Mouse (Mus musculus): ENCODE data around the gene Maml2. TPM values are rescaled to one million over a fixed set of nuclear protein-coding genes. Genes with fewer than 3 reads are reported as not detected.

The Maml2 gene
- polyA plus RNA-seq, 1 experiment from 2014 or later: 3.1 TPM

GRCm38 (mm10) chr9:13581184-13581583, 283.4 kb downstream of the Maml2 start:
- no peak for ATAC-seq
- Histone ChIP-seq H3K27me3 (replicated peaks; ENCODE audit: control insufficient read depth, insufficient read depth, low read length) (no peaks in the 10 kb centered on the region), H3K27ac (ENCODE audit: low read depth, low read length) (no peak overlapping the region), H3K4me2 (replicated peaks; ENCODE audit: low read depth) (no peak overlapping the region), H3K4me1 (replicated peaks; ENCODE audit: control insufficient read depth, insufficient read depth, low read length) (no peaks in the 10 kb centered on the region), H3K9ac (ENCODE audit: low read depth, low read length) (no peak overlapping the region), H3K36me3 (ENCODE audit: control insufficient read depth, insufficient read depth) (no peaks in the 10 kb centered on the region), H3K4me3 (ENCODE audit: low read depth, low read length) (no peak overlapping the region), H3K9me3 (ENCODE audit: control insufficient read depth) (no peaks in the 10 kb centered on the region)
- no peak for TF ChIP-seq CTCF (IDR thresholded peaks at IDR 0.05; ENCODE audit: low read depth)
- WGBS: 69% methylated on average over 5 of the region's 5 CpGs

DNA sequence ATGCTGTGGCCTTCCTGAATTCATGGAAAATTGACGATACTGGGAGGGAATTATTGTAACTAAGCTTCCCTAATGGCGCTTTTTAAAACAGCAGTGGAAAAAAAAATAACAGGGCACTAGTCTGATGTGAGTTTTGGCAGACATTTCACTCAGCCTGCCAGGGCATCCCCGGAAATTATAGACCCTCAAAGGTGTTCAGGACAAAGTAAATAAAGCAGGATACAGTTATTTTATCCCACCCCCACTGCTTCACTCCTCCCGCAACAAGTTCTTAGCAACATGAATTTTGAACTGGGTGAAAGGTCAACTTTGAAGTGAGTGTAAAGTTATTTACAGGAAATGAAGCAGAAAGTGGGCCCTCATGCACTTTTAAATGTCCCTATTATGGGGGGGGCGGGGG, 286.2 kb downstream of the Maml2 start:
- H3K4me3 ChIP-seq (ENCODE audit: low read depth, low read length): no peak overlapping the region
- no peak overlapping the region for H3K27ac ChIP-seq (ENCODE audit: low read depth, low read length)
- H3K9ac ChIP-seq (ENCODE audit: low read depth, low read length): no peak overlapping the region
- 50% methylated on average over 5 of the region's 5 CpGs for WGBS
- H3K4me1 ChIP-seq (replicated peaks; ENCODE audit: control insufficient read depth, insufficient read depth, low read length): no peaks in the 10 kb centered on the region
- no peaks in the 10 kb centered on the region for H3K27me3 ChIP-seq (replicated peaks; ENCODE audit: control insufficient read depth, insufficient read depth, low read length)
- H3K9me3 ChIP-seq (ENCODE audit: control insufficient read depth): no peaks in the 10 kb centered on the region
- H3K4me2 ChIP-seq (replicated peaks; ENCODE audit: low read depth): no peak overlapping the region
- H3K36me3 ChIP-seq (ENCODE audit: control insufficient read depth, insufficient read depth): no peaks in the 10 kb centered on the region
- no peak for ATAC-seq
- no peak for TF ChIP-seq CTCF (IDR thresholded peaks at IDR 0.05; ENCODE audit: low read depth)

DNA sequence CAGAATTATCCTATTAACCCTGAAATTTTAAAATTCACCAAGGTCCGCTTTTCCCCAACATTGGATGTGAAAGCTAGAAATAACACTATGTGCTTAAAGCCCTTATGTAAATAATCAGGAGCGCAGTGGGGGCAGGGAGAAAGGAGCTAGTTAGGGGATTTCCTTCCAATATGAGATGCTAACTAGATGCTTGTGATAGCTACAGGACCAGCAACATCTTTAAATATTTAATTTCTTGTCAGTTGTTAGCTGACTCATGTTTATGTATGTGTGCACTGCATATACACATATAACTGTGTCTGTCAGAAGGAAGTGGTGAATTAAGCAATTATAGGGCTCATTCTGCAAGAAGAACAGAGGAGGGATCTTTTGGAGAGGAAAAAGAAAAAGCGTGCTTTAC, 286.7 kb downstream of the Maml2 start:
- Histone ChIP-seq H3K4me2 (replicated peaks; ENCODE audit: low read depth) (no peak overlapping the region), H3K36me3 (ENCODE audit: control insufficient read depth, insufficient read depth) (no peaks in the 10 kb centered on the region), H3K4me3 (ENCODE audit: low read depth, low read length) (no peak overlapping the region), H3K9ac (ENCODE audit: low read depth, low read length) (no peak overlapping the region), H3K27me3 (replicated peaks; ENCODE audit: control insufficient read depth, insufficient read depth, low read length) (no peaks in the 10 kb centered on the region), H3K4me1 (replicated peaks; ENCODE audit: control insufficient read depth, insufficient read depth, low read length) (no peaks in the 10 kb centered on the region), H3K9me3 (ENCODE audit: control insufficient read depth) (no peaks in the 10 kb centered on the region), H3K27ac (ENCODE audit: low read depth, low read length) (no peak overlapping the region)
- 76% methylated on average over 3 of the region's 3 CpGs for WGBS
- TF ChIP-seq CTCF (IDR thresholded peaks at IDR 0.05; ENCODE audit: low read depth): no peak
- no peak for ATAC-seq

DNA sequence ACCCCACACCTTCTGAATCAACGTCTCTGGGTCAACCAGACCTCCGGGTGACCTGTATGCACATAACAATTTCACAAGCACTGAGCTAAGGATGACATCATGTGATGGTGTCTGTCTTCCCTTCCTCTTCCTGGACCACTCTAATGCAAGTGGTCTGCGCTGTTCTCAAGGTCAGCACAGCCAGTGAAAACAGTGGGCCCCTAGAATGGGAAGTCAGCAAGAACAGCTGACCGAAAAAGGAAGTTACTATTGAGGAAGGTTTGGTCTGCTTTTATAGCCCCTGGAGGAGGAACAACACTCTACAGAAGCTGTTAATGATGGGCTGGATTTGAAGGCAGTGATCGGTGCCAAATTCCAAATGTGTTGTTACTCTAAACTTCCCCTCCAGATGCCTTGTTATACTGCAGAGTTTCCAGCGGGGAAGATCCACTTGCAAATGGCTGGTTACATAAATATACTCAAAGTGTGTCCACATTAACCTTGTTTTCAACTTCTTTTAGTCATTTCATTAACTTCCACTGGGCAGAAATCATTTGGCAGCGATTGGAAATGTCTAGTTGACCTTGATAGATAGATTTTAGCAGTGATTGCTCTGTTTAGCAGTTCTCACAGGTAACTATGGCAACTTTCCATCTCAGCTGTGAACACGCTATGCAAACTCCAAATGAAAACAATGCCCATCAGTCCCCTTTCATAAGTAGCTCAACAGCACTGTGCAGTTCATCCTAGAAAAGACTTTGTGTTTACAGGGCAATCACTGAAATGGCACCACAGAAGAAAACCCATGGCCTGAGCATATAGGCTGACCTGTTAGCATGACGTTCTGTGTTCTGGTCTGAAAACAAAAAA, 289.6 kb downstream of the Maml2 start:
- WGBS: 41% methylated on average over 9 of the region's 9 CpGs
- Histone ChIP-seq H3K9me3 (ENCODE audit: control insufficient read depth) (no peaks in the 10 kb centered on the region), H3K27ac (ENCODE audit: low read depth, low read length) (no peak overlapping the region), H3K27me3 (replicated peaks; ENCODE audit: control insufficient read depth, insufficient read depth, low read length) (no peaks in the 10 kb centered on the region), H3K9ac (ENCODE audit: low read depth, low read length) (no peak overlapping the region), H3K4me3 (ENCODE audit: low read depth, low read length) (no peak overlapping the region), H3K4me1 (replicated peaks; ENCODE audit: control insufficient read depth, insufficient read depth, low read length) (no peaks in the 10 kb centered on the region), H3K36me3 (ENCODE audit: control insufficient read depth, insufficient read depth) (no peaks in the 10 kb centered on the region), H3K4me2 (replicated peaks; ENCODE audit: low read depth) (0 out of 2 replicates have a peak overlapping the region, but pooled peaks have one; percentile 10)
- peak; percentile 47; the same call in 1 of the 2 replicates for ATAC-seq
- TF ChIP-seq CTCF (IDR thresholded peaks at IDR 0.05; ENCODE audit: low read depth): peak; percentile 29; the same call in 1 of the 2 replicates

DNA sequence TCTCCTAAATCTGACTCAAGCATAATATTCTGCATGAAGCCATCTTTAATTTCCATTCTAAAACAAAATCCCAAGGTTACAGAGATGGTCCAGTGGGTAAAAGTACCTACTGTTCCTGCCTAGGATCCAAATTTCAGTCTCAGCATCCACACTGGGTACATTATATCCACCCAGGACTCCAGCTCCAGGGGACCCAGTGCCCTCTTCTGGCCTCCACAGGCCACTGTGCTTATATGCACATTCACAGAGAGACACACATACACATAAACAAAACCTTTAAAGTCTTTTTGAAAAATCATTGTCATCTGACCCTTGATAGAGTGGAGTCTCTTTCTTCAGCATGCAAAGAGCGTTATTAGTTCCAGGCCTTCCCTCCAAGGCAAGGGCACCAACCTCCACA, 291.0 kb downstream of the Maml2 start:
- no peak for ATAC-seq
- H3K4me3 ChIP-seq (ENCODE audit: low read depth, low read length): no peak overlapping the region
- TF ChIP-seq CTCF (IDR thresholded peaks at IDR 0.05; ENCODE audit: low read depth): peak; percentile 25; the same call in 1 of the 2 replicates
- no peaks in the 10 kb centered on the region for H3K4me1 ChIP-seq (replicated peaks; ENCODE audit: control insufficient read depth, insufficient read depth, low read length)
- H3K9ac ChIP-seq (ENCODE audit: low read depth, low read length): no peak overlapping the region
- H3K4me2 ChIP-seq (replicated peaks; ENCODE audit: low read depth): no peak overlapping the region
- H3K27ac ChIP-seq (ENCODE audit: low read depth, low read length): no peak overlapping the region
- no peaks in the 10 kb centered on the region for H3K9me3 ChIP-seq (ENCODE audit: control insufficient read depth)
- H3K36me3 ChIP-seq (ENCODE audit: control insufficient read depth, insufficient read depth): no peaks in the 10 kb centered on the region
- WGBS: 98% methylated on average over 1 of the region's 1 CpGs
- no peaks in the 10 kb centered on the region for H3K27me3 ChIP-seq (replicated peaks; ENCODE audit: control insufficient read depth, insufficient read depth, low read length)

DNA sequence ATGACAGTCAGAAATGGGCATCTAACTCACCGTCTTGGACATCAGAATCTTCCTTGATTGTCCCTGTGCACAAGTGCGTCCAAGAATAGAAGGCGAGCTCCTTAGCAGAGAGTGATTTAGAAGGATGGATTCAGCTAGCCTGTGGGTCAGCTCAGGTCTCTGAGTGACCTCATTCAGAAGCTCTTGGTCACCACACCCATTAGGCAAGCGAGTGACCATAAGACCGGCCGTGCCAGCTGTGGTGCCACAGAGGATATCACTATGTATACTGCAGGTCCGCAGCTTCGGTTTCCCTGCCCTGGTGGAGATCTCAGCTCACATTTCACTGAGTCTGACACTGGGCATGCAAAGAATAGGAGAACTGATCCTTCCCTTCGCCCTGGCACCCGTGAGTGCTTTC, 294.9 kb downstream of the Maml2 start:
- Histone ChIP-seq H3K9ac (ENCODE audit: low read depth, low read length) (no peak overlapping the region), H3K4me3 (ENCODE audit: low read depth, low read length) (no peak overlapping the region), H3K36me3 (ENCODE audit: control insufficient read depth, insufficient read depth) (no peaks in the 10 kb centered on the region), H3K27me3 (replicated peaks; ENCODE audit: control insufficient read depth, insufficient read depth, low read length) (no peaks in the 10 kb centered on the region), H3K4me2 (replicated peaks; ENCODE audit: low read depth) (no peak overlapping the region), H3K9me3 (ENCODE audit: control insufficient read depth) (no peaks in the 10 kb centered on the region), H3K4me1 (replicated peaks; ENCODE audit: control insufficient read depth, insufficient read depth, low read length) (no peaks in the 10 kb centered on the region), H3K27ac (ENCODE audit: low read depth, low read length) (no peak overlapping the region)
- no peak for ATAC-seq
- no peak for TF ChIP-seq CTCF (IDR thresholded peaks at IDR 0.05; ENCODE audit: low read depth)
- 92% methylated on average over 10 of the region's 10 CpGs for WGBS

Measured in intestine, postnatal 0 days (tissue).